Mouse (Mus musculus) intestine, embryonic 16.5 days (tissue): Measurements from ENCODE around the gene Gmds. TPM values are rescaled to one million over a fixed set of nuclear protein-coding genes. Genes with fewer than 3 reads are reported as not detected.

ENCODE experiments used
- ATAC-seq: fragments of 200-750 bp; cut with Nextera tagmentation; 2 replicates; pipeline ENCODE4 v1.8.0; 2017; ENCODE audit warnings: moderate TSS enrichment, moderate library complexity
- H3K27ac ChIP-seq: fragments of 300-500 bp; sonication (generic); 2 replicates; pipeline ENCODE4 v1.5.1; 2014; ENCODE audit warnings: mild to moderate bottlenecking, low read length
- H3K27me3 ChIP-seq: fragments of 300-500 bp; sonication (generic); replicated peaks from 2 replicates; pipeline ENCODE4 v1.6.1; 2014; ENCODE audit warnings: low read length, control low read depth, mixed read lengths; ENCODE audit not compliant: control insufficient read depth, insufficient read depth
- H3K36me3 ChIP-seq: fragments of 300-500 bp; sonication (generic); 2 replicates; pipeline ENCODE4 v1.6.1; 2014; ENCODE audit warnings: low read length, control low read depth; ENCODE audit not compliant: control insufficient read depth, insufficient read depth
- H3K4me1 ChIP-seq: fragments of 300-500 bp; sonication (generic); 2 replicates; pipeline ENCODE4 v1.6.1; 2014; ENCODE audit warnings: low read length, control low read depth, mixed read lengths; ENCODE audit not compliant: control insufficient read depth, insufficient read depth
- H3K4me2 ChIP-seq: fragments of 300-500 bp; sonication (generic); 2 replicates; pipeline ENCODE4 v1.6.1; 2014; ENCODE audit warnings: low read depth, low read length, control low read depth
- H3K4me3 ChIP-seq: fragments of 300-500 bp; sonication (generic); 2 replicates; pipeline ENCODE4 v1.5.1; 2014; ENCODE audit warnings: mild to moderate bottlenecking, low read length
- H3K9ac ChIP-seq: fragments of 300-500 bp; sonication (generic); 2 replicates; pipeline ENCODE4 v1.6.1; 2014; ENCODE audit warnings: low read depth, low read length
- H3K9me3 ChIP-seq: fragments of 300-500 bp; sonication (generic); 2 replicates; pipeline ENCODE4 v1.6.1; 2016; ENCODE audit warnings: low read length, control low read depth; ENCODE audit not compliant: control insufficient read depth
- WGBS: fragments of 180-500 bp; shearing (Covaris S2); extraction: QIAGEN DNeasy Blood & Tissue Kit; methylation state at CpG from one replicate; pipeline ENCODE4 v1.1.7; 2014; 5-methylcytosine and 5-hydroxymethylcytosine counted together
- polyA plus RNA-seq: library from polyadenylated mRNA; unstranded; fragments of >200 nt; fragmentation: Nextera tagmentation; extraction: Ambion mirVana; gene quantifications from 2 replicates; pipeline ENCODE4 v1.2.1, GENCODE M21; 2015

The Gmds gene
- polyA plus RNA-seq, 1 experiment from 2014 or later = 210 TPM

DNA sequence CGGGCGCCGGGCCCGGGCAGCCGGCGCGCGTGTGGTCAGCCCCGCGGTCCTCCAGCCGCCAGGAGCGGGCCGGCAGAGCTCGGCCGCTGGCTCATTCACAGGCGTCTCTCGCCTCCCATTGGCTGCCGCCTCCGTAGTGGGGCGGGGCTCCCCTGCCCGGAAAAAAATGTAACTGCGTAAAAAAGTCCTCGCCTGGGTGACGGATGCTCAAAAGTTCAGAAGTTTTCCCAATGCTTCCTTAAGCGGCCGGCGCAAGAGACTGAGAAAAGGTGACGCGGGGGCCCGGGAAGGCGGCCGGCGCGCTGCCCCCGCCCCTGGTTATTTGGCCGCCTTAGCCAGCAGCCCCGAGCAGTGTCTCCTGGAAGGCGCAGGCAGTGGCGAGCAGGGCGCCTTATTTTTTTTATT, 532.1 kb downstream of the Gmds start, which contains the start of gene Foxc1:
Foxc1 (plus strand) TSS at position 206 of the 405 bp plus-strand sequence.
- Histone ChIP-seq H3K27me3 (peaks cover 77% of the 10 kb centered on the region), H3K4me1 (peaks cover 40% of the 10 kb centered on the region)
- WGBS = under 1% methylated on average over 40 of the region's 40 CpGs

DNA sequence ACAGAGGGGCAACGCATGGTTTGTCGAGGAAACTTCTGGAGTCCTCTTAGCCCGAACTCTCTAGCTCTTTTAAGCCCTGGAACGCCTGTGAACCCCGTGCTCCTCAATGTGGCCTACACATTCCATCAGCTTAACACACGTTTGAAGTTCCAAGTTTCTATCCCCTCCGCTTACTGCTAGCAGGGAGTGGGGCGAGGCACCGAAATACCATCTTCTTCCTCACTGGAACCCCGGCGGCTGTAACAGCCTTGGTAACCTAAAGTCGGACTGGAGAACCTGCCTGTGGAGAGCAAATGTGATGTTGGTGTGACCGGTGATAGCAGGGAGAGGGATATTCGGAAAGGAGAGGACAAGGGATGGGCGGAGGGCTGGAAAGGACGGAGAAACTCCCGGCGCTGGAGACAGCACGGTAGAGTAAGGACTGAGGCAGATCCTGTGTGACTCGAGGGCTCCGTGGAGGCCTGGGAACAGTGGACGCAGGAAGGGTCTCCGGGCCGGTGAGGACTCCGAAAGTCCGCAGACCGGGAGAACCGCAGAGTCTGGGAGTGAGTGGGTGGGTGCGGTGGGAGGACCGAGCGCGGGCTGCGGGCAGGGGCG, 532.6 kb downstream of the Gmds start:
- Histone ChIP-seq H3K27me3 (peaks cover 77% of the 10 kb centered on the region), H3K36me3 (no peaks in the 10 kb centered on the region), H3K9ac (no peak overlapping the region; the same call in 1 of the 2 replicates), H3K4me3 (peak overlapping the region; percentile 61), H3K9me3 (no peaks in the 10 kb centered on the region), H3K4me1 (peaks cover 38% of the 10 kb centered on the region), H3K4me2 (peak overlapping the region; percentile 99), H3K27ac (no peak overlapping the region)
- no peak; the same call in 1 of the 2 replicates for ATAC-seq
- WGBS = 2% methylated on average over 30 of the region's 34 CpGs

More for the DNA sequence above, 532.1 kb downstream of the Gmds start, which contains the start of gene Foxc1:
- Histone ChIP-seq H3K4me3 (peak within 1 kb of the TSS; percentile 61), H3K36me3 (no peaks in the 10 kb centered on the region), H3K4me2 (peak within 1 kb of the TSS; percentile 99), H3K9ac (peak within 1 kb of the TSS; percentile 65), H3K27ac (no peak within 1 kb of the TSS), H3K9me3 (no peaks in the 10 kb centered on the region)
- ATAC-seq = peak; percentile 88

DNA sequence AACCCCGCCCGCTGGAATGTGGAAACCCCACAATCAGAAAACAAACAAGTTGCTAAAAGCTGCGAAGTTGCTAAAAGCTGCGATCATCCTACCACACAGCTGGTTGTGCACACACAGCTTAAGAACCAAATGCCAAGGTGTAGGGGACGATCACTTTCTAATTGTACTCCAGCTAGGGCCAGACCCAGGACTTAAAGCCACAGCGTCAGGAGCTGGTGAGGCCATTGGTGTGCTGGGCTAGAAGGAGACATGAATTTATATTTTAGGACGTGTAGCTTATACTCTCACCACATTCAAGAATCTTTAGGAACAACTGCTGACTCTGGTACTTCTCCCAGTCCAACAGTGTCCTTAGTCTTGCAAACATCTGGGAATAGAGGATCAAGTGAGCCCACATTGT, 534.0 kb downstream of the Gmds start:
- Histone ChIP-seq H3K27ac (no peak overlapping the region), H3K4me2 (no peak overlapping the region), H3K9me3 (no peaks in the 10 kb centered on the region), H3K9ac (no peak overlapping the region), H3K4me3 (no peak overlapping the region), H3K4me1 (peaks cover 34% of the 10 kb centered on the region), H3K27me3 (peaks cover 80% of the 10 kb centered on the region), H3K36me3 (no peaks in the 10 kb centered on the region)
- 4% methylated on average over 7 of the region's 7 CpGs for WGBS
- ATAC-seq = no peak

DNA sequence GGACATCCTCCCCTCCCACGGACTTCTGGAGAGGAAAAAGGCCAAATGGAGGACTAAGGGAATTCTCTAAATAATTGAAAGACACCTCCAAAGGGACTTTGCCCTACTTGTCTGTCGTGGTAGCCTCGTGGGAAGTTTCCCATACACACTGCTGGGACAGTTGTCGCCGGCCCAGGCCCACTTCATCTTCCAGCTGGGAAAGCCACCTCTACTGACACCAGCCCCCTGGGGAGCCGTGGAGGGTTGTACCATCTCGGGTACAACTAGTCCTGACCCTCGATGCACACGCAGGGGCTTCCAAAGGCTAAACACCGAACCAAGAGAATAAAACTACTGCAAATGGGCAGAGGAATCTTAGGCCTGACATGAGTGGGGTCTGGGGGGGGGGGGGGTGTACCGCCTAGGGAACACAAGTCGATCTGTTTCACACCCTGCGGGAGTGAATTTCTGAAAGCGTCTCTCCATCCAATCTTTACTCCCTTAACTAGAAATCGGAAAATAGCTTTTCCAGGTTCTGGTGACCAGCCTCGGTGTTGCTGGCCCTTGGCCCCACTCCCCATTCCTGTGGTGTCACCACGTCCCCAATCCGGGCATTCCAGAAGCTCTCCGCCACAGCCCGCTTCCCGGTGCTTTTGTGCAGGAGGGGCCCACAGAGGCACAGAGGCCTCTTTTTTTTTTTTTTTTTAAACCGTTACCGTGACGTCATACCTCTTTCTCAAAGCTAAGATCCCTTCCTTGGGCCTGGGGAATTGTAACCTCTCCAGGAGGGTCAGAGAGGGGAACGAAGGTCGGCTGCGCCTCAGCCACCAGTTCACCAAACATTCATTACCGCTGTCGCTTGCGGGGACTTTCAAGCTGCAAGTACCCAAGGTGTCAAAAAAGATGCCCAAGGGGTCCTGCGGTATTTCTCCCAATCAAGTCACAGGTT, 535.1 kb downstream of the Gmds start:
- Histone ChIP-seq H3K4me2 (no peak overlapping the region), H3K9me3 (no peaks in the 10 kb centered on the region), H3K4me3 (no peak overlapping the region), H3K27ac (no peak overlapping the region), H3K27me3 (peaks cover 88% of the 10 kb centered on the region), H3K36me3 (no peaks in the 10 kb centered on the region), H3K9ac (no peak overlapping the region), H3K4me1 (peaks cover 30% of the 10 kb centered on the region)
- 3% methylated on average over 31 of the region's 31 CpGs for WGBS
- ATAC-seq = no peak

DNA sequence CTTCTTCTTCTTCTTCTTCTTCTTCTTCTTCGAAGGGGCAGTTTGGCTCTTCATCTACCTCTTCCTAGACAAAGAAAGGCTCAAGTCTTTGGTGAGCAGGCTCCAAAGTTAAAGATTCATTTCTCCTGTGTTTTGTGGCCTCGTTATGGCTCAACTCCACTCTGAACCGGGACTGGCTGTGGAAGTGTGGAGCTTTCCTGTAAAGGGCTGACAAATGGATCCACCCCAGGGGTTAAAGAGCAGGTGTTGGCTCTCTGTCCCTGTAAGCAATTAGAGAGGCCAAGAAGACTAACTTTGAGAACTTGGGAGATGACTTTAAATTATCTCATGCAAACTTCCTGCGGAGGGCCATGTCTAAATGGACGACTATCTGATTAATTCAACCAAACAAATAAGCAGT, 536.1 kb downstream of the Gmds start:
- no peak for ATAC-seq
- H3K27me3 ChIP-seq = peaks cover 80% of the 10 kb centered on the region
- H3K36me3 ChIP-seq = no peaks in the 10 kb centered on the region
- H3K27ac ChIP-seq = no peak overlapping the region
- no peak overlapping the region for H3K4me3 ChIP-seq
- no peaks in the 10 kb centered on the region for H3K9me3 ChIP-seq
- H3K4me1 ChIP-seq = peaks cover 20% of the 10 kb centered on the region
- H3K4me2 ChIP-seq = no peak overlapping the region
- WGBS = 10% methylated on average over 5 of the region's 5 CpGs
- H3K9ac ChIP-seq = no peak overlapping the region

DNA sequence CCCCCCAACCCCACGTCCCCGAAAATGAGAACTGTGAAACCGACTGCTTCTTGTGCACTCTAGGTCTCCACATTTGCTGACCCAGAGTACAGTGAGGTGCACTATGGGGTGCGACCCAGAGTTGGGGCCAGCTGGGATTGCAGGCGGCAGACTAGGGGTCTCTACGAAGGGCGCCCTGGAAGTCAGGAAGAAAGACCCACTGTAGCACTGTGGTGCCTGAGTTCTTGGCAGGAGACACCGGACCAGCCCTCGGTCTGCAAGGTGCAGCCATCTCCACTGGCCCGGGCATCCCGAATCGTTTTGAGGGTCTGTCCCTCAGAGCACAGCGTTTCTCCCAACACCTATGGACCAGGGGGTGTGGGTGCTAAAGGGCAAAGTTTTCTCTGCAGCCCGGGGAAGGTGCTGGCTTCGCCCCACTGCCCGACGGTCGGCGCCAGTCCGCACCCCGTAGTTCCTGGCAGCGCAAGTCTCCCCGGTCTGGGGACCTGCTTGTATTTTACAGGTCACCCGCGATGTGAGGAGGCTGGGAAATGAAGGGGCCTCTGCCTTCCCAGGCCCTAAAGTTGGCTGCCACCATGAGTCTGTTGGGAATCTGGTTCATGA, 536.7 kb downstream of the Gmds start:
- no peak for ATAC-seq
- Histone ChIP-seq H3K4me3 (peak overlapping the region; percentile 40), H3K9ac (no peak overlapping the region), H3K27ac (no peak overlapping the region), H3K4me1 (peaks cover 16% of the 10 kb centered on the region; the same call in 1 of the 2 replicates), H3K36me3 (no peaks in the 10 kb centered on the region), H3K9me3 (no peaks in the 10 kb centered on the region), H3K4me2 (peak overlapping the region; percentile 67), H3K27me3 (peaks cover 74% of the 10 kb centered on the region)
- WGBS = 4% methylated on average over 25 of the region's 25 CpGs

DNA sequence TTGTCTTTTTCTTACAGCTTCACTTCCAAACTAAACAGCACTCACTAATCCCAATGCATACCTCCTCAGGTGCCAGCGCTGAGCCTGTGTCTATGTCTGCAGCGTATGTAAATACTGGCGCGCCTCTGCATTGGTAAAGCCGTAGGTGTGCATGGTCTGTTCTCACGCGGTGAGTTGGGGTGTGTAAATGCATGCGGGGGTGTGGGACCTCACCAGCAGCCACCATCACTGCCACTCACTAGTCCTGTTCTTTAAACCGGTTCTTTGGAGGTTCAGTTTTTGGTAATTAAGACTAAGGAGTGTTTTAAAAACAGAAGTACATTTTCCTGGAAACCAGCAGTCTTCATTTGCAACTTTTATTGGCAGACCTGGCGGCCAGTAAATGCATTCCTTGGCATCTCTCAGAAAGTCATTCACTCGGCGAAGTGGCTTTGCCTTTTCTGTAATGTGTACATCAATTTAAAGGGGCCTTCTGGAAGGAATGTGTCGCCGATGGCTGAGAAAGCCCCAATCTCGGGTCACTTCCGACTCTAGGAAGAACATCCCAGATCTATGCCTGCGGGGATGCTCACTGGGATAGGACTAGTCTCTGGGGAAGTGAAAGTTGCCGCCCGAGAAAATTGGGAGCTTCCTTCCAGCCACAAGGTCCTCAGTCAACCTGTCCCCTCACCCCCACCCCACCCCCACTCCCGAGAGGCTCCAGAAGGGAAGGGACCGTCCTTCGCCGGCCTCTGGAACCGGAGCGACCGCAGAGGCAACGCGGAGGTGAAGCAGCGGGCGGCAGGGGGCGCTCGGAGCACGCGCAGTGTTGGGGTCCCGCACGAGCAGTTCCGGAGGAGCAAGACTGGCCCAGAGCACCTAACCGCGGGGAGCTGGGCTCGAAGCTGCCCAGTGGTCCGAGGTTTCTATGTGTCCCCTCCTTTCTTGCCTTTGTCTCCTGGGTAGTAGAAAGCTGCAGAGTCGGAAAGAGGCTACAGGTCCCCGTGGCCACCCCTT, 537.7 kb downstream of the Gmds start:
- 1% methylated on average over 42 of the region's 43 CpGs for WGBS
- H3K27ac ChIP-seq = no peak overlapping the region
- no peak overlapping the region for H3K9ac ChIP-seq
- H3K9me3 ChIP-seq = no peaks in the 10 kb centered on the region
- peaks cover 12% of the 10 kb centered on the region; the same call in 1 of the 2 replicates for H3K4me1 ChIP-seq
- H3K27me3 ChIP-seq = peaks cover 69% of the 10 kb centered on the region
- H3K4me3 ChIP-seq = peak overlapping the region; percentile 40
- H3K4me2 ChIP-seq = peak overlapping the region; percentile 67
- no peaks in the 10 kb centered on the region for H3K36me3 ChIP-seq
- ATAC-seq = peak; percentile 81

DNA sequence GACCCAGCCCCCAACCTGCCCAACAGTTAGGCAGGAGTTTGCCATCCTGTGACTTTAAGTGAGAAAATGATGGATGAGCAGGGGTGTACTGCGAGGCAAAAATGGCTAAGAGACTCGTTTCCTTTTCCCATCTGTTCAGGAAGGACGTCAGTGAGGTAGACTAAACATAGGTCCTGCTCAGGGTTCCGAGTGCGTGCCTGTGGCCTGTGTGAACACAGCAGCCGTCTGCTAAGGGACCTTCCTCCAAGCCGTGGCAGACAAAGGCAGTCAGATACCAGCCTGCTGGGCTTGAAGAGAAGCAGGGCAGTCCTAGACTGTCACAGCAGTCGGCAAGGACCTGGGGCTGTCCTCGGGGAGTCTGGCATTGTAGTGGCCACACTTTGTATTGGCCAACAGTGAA, 540.5 kb downstream of the Gmds start:
- ATAC-seq = no peak
- peaks cover 43% of the 10 kb centered on the region for H3K27me3 ChIP-seq
- no peaks in the 10 kb centered on the region for H3K9me3 ChIP-seq
- H3K36me3 ChIP-seq = no peaks in the 10 kb centered on the region
- no peak overlapping the region for H3K4me3 ChIP-seq
- no peak overlapping the region for H3K4me2 ChIP-seq
- peaks cover 8% of the 10 kb centered on the region; the same call in 1 of the 2 replicates for H3K4me1 ChIP-seq
- no peak overlapping the region for H3K27ac ChIP-seq
- WGBS = 26% methylated on average over 9 of the region's 9 CpGs
- H3K9ac ChIP-seq = no peak overlapping the region
